Mouse (Mus musculus): ENCODE results near the gene Crtap. TPM values are rescaled to one million over a fixed set of nuclear protein-coding genes. Genes with fewer than 3 reads are reported as not detected.
A peak's percentile ranks its signal among the peaks of the same experiment; 100 is the strongest.

The Crtap gene
- 1 to 10 TPM; 6.1 to 9.8 (median 8.3) TPM for total RNA-seq (2022)

DNA sequence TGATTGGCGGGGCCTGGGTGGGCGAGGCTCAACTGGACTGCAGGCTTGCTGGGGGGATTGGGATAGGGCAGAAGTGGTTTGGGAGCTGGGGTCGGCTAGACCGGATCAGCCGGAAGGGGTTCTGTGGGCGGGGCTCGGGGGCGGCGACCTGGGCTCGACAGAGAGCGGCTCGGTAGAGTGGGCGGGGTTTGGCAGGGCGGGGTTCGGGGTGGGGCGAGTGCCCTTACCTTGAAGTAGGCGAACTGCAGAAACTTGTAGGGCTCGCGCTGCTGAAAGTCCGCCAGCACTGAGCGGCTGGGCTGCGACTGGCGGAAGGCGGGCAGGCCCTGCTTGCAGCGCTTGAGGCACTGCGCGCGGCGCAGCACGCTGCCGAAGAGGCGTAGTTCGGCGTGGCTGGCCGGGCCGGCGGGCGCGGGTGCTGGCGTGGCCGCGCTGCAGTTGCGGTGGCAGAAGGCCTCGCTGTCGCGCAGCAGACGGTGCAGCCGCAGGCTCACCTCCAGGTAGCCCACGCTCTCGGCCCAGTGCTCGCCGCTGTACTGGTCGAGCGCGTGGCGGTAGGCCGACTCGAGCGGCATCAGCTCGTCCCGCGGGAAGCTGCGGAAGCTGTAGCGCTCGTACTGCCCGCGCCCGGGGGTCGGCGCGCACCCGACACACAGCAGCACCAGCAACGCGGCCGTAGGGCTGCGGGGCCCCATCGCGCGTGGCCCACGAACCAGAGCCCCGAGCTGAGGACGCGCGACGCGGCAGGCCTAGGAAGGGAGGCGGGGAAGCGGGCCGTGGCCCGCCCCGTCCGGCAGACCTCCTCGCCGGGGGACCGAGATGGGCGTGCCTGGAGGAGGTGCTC, at the start of gene Crtap:
Crtap (minus strand) TSS at position 771 of the 844 bp plus-strand sequence.
- DNase-seq (ENCODE audit: low spot score in 2 of 2), result peak in 1 of 2 experiments; percentile 27

DNA sequence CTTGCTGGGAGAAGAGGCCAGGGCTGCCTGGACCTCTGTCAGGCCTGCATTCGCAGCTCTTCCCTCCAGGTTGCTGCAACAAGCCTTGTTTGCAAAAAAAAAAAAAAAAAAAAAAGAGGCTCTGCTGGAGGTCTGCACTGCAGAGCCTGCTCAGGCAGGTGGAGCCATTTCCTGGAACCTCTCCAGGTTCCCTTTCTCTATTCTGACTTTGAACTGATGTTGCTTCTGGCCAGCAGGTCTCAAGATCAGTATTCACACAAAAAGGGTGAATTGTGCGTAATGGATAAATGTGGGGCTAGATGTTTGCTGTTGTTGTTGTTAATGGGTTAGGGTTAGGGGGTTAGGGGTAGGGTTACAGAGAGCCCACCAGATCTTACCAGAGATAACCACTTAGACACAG, 45.2 kb upstream of the Crtap start:
- no peak for DNase-seq (ENCODE audit: low spot score in 2 of 2)

DNA sequence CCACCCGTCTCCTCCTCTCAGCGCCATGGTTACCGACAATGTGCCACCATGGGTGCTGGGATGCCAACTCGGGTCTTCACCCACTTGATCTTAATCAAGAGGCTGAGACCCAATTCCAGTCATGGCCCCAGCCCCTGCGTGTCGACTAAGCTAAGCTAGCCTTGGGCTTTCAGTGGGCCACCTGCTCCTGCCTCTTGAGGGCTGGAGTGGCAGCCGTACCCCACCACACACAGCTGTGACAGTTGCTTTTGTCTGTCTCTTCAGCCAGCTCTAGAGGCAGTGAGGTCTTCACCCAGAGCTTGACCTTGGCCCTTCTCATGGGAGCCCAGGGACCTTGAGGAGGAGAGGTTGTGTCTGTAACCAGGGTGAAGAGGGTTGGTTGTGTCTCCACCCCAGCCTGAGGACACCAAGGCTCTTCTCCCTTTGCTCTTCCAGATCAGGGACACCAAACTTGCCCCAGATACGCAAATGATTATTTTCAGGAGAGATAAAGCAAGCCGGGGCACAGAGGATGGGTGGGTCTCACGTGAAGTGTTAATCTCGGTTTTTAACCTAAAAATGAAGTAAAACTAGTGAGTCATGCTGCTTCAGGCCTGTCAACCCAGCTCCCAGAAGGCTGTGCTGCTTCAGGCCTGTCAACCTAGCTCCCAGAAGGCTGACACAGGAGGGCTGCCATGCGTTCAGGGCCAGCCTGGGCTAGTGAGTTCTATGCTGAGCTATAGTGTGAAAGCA, 37.8 kb upstream of the Crtap start:
- DNase-seq (ENCODE audit: low spot score in 2 of 2), result no peak

DNA sequence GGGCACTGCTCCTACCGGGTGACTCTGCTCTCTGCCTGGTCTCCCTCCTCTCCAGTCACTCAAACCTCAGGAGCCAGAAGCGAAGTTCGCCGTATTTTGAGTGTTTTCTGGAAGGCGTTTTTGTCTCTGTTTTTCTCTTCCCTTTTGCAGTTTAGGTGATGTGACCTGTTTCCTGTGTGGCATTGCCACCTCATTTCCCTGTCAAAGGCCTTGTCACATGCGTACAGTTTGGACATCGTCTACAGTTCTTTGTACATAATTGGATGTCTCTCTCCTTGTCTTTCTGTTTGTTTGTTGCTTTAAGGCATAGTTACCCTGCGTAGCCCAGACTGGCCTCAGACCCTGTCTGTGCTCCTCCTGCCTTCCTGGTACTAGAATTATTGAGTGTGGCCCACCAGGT, 37.0 kb upstream of the Crtap start:
- no peak for DNase-seq (ENCODE audit: low spot score in 2 of 2)

DNA sequence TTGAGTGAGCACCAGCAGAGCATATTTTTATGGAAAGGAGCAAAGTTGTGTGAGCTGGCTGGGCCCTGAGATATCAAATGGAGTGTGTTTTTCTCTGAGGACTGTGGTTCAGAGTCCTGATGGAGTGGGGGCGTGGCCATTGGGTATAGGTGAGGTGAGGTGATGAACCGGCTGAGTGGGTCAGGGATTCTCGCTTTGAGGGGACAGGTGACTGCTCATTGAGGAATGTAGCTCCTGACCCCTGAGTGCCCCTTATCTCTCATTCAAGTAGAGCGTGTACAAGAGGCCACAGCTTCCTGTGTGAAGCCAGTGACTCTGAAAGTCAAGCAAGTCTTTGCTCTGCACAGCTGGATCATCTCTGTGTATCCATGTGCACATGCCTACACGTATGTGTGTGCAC, 35.7 kb upstream of the Crtap start:
- DNase-seq (ENCODE audit: low spot score in 2 of 2), result no peak

DNA sequence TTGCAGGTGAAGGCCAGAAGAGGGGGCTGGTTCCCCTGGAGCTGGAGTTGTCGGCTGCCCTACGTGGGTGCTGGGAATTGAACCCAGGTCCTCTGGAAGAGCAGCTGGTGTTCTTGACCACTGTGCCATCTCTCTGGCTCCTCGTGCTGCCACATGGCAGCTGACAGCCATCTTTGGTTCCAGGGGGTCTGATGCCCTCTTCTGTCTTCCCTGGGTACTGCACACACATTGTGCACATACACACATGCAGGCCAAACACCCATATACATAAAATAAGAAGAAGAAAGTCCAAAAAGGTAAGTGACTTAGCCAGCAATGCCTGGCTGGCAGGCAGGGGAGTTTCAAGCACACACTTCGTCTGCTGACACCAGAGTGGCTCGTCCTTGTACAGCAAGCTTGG, 35.1 kb upstream of the Crtap start:
- no peak for DNase-seq (ENCODE audit: low spot score in 2 of 2)

DNA sequence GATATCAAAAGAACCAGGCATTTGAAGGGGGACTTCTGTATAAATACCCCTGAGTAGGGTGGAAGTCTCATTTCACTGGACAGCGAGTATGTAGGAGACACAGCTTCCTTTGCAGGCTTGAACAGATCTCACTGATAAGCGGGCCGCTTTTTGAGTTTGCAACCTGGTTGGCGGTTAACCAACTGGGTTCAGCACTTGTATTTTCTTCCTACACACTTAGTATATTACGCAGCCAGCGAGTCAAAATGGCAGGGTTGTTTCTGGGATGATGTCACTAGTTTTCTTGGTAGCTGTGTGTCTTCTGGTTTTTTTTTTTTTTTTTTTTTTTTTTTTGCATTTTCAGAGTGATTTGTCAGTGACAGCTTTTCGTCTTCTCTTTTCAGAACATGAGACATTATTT, 31.3 kb upstream of the Crtap start:
- DNase-seq (ENCODE audit: low spot score in 2 of 2), result no peak

DNA sequence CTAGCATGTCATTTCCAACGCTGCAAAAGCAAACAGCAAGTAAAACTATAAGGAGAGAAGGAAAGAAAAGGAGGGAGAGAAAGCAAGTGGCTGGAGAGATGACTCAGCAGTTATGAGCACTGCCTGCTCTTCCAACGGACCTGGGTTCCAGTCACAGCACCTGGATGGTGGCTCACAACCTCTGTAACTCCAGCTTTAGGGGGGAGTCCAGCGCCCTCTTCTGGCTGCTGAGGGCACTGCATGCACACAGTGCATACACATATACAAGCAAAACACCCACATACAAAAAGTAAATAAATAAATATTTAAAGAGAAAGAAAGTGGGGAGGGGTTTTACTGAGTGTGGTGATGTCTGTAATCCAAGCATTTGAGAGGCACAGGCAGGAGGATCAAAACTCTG, 30.6 kb upstream of the Crtap start:
- DNase-seq (ENCODE audit: low spot score in 2 of 2), result no peak

DNA sequence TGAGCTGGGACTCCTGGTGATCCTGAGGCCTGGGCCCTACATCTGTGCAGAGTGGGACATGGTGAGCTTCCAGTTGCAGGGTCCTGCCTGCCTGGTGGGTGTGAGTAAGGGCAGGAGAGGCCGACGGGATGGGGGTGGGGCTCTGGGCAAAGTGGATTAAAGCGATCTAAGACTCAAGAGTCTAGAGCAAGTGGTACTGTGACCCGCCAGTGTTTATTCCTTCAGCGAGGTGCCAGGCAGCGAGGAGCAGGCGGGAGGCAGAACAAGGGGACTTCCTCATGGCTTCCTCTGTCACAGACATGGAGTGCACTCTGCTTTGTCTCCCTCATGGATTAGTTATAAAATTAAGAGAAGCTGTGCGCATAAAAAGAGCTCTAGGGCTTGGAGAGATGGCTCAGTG, 30.0 kb upstream of the Crtap start:
- no peak for DNase-seq (ENCODE audit: low spot score in 2 of 2)

DNA sequence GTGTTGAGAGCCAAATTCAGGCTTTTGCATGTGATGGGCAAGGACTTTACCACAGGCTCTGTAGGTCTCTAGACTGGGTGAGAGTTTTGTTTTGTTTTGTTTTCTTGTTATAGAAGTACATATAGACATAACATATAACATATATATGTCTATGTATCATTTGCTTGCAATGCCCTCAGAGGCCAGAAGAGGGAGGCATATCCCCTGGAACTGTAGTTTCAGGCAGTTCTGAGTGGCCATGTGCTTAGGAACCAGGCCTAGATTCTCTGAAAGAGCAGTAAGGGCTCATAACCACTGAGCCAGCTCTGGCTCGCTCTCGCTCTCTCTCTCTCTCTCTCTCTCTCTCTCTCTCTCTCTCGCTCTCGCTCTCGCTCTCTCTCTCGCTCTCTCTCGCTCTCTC, 27.7 kb upstream of the Crtap start:
- DNase-seq (ENCODE audit: low spot score in 2 of 2), result no peak

DNA sequence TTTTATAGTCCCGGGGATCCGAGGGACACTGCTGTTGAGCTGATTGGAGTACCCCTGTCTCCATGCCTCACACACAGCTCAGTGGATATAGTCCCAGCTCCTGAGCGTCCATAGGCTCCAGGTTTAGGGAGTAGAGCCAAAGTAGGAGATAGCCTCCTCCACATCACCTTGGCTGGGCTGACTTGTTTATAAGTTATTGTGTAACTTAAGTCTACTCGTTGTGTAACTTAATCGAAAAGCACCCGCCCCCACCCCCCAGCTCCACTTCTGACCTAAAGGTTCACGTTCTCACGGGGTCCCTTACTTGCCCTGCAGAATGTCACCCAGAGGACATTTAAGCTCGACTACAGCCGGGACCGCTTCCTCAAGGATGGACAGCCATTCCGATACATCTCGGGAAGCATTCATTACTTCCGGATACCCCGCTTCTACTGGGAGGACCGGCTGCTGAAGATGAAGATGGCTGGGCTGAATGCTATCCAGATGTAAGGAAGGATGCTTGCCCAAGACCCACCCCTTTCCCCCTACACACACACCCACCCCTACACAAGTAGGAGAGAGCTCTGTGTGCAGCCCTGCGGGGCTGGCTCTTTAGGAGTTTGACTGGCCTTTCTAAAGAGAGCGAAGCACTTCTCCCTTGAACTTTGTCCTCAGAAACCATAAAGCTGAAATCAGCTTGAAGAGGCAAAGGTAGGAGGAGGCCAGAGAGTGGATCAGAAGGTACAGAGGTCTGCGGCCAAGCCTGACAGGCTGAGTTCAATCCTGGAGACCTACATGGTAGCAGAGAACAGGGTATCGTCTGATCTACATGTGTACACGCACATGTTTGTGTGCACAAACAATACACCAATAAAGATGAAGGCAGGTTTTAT, 26.4 kb upstream of the Crtap start:
- no peak for DNase-seq (ENCODE audit: low spot score in 2 of 2)

DNA sequence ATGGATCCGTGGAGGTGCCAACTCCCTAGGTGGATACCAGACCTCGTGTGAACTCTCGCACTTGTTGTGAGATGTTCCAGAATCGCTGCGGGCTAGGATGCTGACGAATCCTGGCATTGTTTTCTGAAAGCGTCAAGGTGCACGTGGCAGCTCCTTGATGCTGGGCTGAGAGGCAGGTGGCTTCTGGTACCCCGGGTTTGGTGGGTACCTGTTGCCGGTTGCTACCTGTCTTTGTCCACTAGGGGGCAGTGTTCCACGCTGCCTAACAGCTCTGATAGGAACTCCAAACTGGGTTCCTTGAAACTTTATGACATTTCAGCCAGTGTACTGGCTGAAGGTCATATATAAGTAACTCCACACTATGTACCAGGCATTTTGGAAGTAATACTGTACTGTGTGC, 25.2 kb upstream of the Crtap start:
- peak in 1 of 2 experiments; percentile 23 for DNase-seq (ENCODE audit: low spot score in 2 of 2)

DNA sequence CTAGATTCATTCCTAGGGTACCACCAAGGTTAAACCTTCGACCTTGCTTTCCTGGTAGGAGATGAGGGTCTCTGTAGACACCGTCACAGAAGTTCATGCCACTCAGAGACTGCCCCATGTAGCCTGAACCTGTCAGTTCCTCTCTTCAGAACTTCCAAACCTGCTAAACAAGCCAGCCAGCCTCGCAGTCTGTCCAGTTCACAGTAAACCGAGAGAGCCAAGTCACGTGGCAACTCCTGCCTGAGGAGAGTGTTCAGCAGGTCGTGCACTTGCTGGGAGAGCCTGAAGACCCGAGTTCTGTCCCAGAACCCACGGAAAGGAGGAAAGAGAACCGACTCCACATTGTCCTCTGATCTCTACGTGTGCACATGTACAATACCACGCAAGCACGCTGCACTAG, 23.4 kb upstream of the Crtap start:
- DNase-seq (ENCODE audit: low spot score in 2 of 2), result no peak

DNA sequence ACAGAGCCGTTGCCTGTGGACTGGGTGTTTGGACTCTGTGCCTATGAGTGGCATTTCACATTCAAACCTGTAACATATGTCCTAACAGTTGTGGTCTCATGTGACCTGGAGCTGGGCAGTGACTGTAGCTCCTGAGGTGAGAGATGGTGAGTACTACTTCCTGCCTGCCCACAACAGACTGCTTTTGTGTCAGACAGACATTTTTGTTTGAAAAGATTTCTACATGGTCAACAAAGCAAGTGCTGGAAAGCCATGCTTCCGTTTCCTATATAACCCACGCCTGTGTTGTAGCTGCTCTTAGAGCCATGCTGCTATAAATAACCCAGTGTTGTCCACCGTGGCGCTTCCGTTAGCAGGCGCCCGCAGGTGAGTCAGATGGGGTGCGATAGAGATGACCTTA, 21.9 kb upstream of the Crtap start:
- no peak for DNase-seq (ENCODE audit: low spot score in 2 of 2)

DNA sequence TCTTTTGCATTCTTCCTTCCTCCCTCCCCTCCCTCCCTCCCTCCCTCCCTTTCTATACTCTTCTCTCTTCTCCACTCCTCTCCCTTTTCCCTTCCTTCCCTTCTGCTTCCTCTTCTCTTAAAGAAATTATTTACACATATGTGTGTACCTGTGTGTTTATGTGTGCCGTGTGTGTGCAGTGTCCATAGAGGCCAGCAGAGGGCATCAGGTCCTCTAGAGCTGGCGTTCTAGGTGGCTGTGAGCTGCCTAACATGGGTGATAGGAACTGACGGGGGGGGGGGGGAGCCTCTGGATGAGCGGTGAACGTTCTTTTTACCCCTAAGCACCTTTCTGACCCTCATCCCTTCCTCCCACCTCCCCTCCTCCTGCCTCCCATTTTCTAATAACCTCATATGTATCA, 20.8 kb upstream of the Crtap start:
- no peak for DNase-seq (ENCODE audit: low spot score in 2 of 2)

DNA sequence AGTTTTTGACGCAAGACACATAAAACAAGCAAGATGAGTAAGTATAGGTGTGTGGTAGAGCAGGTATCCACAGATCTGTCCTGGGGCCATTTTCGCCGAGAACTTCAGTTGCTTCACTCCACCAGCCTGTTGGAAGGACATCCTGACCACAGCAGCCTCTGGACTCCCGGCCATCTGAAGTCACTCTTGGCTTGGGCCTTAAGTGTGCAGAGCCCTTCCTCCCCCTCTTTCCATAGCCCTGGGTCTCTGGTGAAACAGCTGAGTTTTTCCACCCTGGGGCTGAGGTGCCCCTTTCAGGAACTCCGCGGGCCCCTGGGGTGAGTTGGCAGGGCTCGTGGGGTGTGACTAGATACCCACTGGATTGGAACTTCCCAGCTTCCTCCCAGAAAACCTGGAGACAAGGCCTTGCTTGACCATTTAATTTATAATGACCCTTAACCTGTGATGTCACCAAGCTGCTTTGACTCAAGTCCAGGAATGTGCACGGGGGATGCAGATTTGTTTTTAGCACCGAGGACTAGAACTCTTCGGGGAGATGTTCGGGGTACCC, 19.9 kb upstream of the Crtap start:
- no peak for DNase-seq (ENCODE audit: low spot score in 2 of 2)

DNA sequence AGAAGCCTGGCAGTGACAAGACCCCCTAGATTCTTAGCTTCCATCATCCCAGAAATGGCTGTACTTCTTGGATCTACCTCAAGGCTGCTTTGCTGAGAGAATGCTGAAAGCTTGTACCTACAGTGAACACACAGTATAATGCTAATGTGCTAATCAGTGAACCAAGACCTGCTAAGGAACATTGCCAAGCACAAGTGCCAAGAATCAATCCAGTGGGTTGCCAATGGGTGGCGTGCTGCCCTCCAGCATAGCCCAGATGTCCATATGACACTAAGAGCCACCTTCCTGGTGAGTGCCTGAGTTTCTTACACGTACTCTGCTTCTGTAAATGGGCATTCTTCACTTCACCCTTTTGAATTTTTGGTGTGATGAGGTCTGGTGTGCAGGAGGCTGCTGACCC, 17.2 kb upstream of the Crtap start:
- no peak for DNase-seq (ENCODE audit: low spot score in 2 of 2)

DNA sequence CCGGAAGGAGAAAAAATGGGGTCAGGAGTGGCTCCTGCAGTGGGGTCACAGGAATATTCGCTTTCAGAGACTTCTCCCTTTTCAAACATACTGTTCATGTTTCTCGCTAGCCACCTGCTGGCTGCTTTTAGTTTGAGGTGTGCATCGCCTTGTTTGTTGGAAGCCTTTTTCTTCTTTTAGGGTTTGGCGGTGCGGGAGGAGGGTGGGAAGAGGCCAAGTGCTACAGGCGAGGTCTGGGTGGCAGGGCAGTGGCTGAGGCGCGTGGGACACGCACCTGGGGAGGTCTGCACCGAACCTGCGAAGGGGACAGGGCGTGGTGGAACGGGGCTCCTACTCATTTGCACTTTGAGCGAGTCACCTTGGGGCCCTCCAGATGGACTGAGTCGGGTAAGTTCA, 11.2 kb upstream of the Crtap start:
- no peak for DNase-seq (ENCODE audit: low spot score in 2 of 2)

DNA sequence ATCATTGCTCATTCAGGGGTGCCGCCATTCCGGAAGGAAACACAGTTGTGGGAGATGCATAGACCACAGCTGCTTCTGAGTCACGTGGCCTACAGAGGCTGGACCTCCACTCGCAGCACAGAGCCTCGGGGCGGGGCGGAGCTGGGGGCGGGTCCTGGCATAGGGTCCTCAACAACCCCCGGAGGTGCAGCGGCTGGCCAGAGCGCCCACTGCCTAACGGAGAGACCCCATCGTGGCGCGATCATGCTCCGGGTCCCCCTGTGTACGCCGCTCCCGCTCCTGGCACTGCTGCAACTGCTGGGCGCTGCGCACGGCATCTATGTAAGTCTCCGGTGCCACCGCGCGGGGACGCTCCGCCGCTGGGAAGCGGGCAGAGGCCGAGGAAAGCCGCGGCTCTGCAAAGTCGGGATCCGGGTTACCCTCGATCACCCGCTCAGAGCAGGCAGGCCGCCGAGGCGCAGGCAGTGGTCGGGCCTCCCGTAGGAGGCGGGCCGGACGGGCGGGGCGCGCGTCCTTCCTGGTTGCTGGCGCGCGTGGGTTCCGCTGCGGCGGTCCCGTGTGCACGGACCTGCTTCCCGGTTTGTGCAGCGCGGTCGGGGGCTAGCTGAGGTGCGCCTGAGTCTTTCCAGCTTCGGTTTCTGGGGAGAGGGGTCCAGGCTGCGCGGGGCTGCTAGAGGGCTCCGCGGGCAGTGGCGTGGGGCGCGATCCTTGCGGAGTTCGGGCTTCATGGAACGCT, 10.6 kb upstream of the Crtap start, which contains the start of the genes Glb1 and Tmppe:
Glb1 (plus strand) TSS at position 128 of the 736 bp plus-strand sequence.
Tmppe (plus strand) TSS at position 157 of the 736 bp plus-strand sequence.
- DNase-seq (ENCODE audit: low spot score in 2 of 2), result peak; percentile 61 to 65

DNA sequence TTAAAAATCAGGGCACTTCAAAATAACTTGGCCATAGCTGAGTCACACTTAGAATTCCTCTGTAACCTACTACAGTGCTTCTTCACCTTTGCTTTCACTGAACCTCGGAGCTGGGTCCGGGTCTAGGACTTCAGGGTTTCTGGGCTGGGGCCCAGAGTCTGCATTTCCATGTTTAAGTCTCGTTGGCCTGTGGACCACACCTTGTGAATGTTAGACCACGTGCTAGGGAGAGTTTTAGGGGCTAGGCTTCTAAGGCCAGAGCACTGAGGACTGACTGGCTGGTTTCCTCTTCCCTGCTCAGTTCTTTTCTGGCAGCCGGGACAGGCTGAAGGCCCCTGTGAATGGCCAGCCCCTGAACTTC, 10.1 kb upstream of the Crtap start:
- no peak for DNase-seq (ENCODE audit: low spot score in 2 of 2)

DNA sequence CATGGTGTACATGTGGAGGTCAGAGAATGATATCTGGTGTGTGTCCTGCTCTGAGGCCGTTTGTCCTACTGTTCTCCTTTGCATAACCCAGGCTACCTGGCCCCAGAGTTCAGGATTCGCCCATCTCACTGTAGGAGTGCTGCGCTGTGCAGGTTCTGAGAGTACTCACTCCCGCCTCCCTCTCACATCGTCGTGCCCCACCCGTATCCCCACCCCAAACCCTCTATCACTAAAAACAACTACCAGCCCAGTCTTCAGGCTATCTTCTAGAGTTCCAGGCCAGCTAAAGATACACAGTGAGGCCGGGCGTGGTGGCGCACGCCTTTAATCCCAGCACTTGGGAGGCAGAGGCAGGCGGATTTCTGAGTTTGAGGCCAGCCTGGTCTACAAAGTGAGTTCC, 9.2 kb upstream of the Crtap start:
- DNase-seq (ENCODE audit: low spot score in 2 of 2), result no peak
